Mouse (Mus musculus): ENCODE results near the gene Sohlh1. TPM values are rescaled to one million over a fixed set of nuclear protein-coding genes. Genes with fewer than 3 reads are reported as not detected.

The Sohlh1 gene
- not detected for total RNA-seq (2021)
- long read RNA-seq, experiment 1: 0 reads
- long read RNA-seq, experiment 2: 0 reads

DNA sequence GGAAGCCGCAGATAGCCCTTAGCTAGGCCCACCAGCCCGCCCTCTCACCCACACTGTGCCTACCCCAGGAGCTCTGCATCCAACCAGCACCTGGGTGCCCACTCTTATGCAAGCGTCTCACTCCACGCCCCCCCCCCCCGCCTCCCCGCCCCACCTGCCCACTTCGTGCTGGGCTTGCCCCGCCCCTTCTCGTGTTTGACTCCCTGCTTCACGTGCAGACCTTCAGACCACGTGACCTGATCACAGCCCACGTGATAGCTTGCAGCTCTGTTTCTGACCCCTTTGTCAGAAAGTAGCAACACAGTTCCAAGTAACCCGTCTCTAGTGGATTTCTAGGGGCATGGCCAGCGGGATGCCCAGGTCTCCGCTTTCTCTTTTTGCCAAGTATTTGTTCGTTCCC lies at the start of gene Sohlh1:
TSS of gene Sohlh1 (minus strand) at position 23 of the 400 bp plus-strand sequence.
- intact Hi-C loops (cut with DNase I): loop anchor here (10.0 kb wide), 1 partner anchor 178 kb away; the partner anchor contains the start of gene Ubac1
- no peak for DNase-seq

DNA sequence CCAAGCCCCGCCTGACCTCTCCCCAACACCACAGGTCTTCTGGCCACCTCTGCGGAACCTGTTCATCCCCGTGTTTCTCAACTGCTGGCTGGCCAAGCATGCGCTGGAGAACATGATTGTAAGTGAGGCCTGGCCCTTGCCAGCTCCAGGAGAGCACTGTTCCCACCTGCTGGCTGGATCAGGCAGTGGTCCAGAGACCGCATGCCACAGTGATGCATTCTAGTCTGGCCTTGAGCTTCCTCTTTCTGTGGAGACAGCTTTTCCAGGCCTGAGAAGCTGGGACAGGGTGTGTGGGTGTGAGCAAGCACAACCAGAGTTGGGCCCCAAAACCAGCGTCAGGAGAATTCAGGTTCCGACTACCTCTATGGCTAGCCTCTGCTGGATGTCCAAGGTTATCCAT lies 45.4 kb upstream of the Sohlh1 start:
- intact Hi-C loops (cut with DNase I): no loop called here
- DNase-seq: no peak

DNA sequence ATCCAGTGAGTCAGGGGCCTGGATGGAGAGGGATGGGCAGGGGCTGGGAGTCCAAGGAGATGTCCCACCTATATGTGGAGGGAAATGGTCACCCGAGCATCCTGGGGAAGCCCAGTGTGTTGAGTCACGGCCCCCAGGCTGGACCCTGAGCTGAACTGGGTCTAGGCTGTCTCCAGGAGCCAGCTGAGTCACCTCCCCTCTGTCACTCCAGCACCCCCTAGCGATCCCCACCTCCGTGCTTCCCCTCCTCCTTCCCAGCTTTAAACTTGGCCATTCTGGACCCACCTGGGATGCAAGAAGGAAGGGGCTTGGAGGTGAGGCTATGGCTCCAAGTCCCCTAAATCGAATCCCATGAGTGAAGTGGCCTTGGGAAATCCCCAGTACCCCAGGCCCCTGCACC lies 41.1 kb upstream of the Sohlh1 start:
- intact Hi-C loops (cut with DNase I): no loop called here
- no peak for DNase-seq

DNA sequence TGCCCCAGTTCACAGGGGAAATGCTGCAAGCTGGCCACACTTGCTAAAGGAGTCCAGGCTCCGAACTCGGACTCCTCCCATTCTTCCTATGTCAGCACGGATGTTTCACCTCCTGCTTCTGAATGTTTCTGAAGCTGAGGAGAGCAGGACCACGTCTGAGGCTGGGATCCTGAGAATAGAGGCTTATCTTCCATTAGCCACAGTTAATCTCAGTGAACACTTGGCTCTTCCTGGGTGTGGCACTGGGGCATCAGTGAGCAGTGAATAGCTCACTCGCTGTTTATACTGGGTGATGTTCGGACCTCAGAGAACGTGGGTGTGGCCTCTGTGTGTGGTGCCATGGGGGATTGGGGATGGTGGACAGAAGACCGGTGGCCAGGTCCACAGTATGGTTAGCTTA lies 40.2 kb upstream of the Sohlh1 start:
- no peak for DNase-seq
- intact Hi-C loops (cut with DNase I): no loop called here

DNA sequence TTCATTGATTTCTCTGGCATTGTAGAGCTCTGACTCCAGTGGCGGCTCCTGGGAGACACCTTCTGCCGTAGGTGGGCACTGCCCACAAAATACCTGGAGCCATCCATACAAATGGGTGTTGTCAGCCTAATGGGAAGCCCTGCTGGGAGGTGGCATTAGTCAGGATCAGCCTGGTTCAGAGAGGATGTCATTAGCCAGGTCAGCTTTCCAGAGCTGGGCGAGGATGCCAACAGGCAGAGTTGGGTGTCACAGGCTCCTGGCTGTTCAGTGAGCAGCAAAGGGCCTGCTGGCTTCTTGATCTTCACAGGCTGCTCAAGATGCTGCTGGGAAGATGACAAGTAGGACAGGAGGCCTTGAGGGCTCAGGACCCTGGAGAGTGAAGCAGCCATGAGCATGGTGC lies 37.7 kb upstream of the Sohlh1 start:
- intact Hi-C loops (cut with DNase I): no loop called here

DNA sequence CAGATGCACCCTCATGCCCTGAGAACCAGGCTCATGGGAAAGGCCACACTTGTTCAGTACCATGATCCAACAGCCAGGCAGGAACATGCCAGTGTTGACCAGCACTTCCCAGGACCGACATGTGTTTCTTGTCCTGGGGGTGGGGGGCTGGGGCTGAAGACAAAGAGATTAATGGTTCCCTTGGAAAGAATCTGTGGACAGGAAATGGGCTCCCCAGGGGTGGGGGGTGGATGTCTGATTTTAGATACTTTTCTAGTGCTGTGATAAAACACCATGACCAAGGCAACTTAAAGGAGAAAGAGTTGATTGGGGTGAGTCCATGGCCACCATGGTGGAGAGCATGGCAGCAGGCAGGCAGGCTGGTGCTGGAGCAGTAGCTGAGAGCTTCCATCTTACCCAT lies 35.2 kb upstream of the Sohlh1 start:
- intact Hi-C loops (cut with DNase I): no loop called here
- no peak for DNase-seq

More for the DNA sequence above, 37.7 kb upstream of the Sohlh1 start:
- no peak for DNase-seq

DNA sequence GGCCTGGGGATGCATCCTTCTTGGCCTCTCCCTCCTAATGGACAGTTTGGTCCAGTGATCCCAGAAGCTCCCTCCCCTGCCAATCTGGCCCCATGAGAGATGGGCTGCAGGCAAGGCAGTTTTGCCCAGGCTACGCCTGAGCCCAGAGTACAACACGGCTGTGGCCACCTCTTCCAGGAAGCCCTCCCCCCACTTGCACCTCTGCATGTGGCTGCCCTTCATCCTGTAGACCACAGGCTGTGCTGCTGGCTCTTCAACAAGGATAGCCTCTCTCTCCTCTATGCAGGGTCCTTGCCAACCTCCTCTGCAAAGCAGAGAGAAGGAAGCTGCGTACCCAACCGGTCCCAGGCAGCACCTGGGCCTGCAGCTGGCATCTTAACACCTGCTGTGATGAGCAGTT lies 32.0 kb upstream of the Sohlh1 start:
- intact Hi-C loops (cut with DNase I): no loop called here

DNA sequence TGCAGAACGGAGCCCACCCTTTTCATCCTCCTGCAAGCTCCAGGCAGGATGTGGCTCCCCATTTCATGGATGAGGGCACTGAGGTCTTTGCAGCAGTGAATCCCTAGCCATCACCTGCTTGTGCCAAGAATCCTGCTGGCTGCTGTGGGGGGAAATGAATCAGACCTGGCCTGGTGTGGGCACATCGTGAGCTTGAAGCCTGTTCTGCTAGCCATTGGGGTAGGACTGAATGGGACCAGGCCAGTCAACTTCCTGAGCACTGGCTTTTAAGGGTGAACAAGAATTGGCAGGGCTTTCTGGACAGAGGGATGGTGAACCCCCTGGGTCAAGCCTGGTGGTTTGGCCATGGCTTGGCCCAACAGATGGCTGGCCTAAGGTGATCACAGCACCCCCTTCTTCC lies 31.5 kb upstream of the Sohlh1 start:
- intact Hi-C loops (cut with DNase I): no loop called here
- DNase-seq: no peak

More for the DNA sequence above, 32.0 kb upstream of the Sohlh1 start:
- DNase-seq: no peak

DNA sequence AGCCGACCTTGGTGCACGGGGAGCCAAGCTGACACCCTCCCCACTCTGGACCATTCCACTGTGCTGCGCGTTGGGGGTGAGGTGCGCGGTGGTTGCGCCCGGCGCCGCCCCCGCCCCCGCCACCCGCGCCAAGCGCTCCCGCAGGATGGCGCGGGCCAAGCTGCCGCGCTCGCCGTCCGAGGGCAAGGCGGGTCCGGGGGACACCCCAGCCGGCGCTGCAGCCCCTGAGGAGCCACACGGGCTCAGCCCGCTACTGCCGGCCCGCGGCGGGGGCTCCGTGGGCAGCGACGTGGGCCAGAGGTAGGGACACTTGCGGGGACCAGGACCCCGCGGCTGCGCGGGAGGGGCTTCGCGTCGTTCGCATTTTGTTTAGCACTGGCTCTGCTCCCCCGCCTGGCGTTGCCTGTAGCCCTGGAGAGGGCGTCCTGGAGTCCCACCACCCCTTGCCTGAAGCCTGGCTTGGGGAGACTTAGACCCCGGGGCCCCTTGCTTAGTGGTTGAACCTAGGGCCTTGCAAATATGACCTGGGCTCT lies 30.8 kb upstream of the Sohlh1 start:
- intact Hi-C loops (cut with DNase I): no loop called here
- no peak for DNase-seq

DNA sequence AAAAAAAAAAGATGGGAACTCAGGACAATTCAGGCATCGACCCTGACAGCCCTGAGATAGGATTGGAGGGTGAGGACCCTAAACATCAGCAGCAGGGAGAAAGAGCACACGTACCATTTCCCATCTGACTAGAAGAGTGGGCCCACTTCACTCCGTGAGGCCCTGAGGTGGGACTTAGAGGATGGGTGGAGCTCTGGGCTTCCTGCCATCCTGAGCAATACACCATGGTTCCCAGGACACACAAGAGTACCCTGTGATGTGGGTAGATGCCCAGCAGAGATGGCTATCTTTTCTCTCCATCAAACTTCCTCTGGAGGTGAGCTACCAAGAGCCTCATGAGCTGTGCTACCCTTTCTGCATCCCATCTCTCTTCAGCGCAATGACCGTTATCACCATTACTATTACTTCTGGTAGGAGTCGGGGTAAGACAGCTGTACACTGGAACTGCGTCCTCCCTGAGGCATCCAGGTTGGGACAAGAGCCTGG lies 30.2 kb upstream of the Sohlh1 start:
- intact Hi-C loops (cut with DNase I): no loop called here
- no peak for DNase-seq

DNA sequence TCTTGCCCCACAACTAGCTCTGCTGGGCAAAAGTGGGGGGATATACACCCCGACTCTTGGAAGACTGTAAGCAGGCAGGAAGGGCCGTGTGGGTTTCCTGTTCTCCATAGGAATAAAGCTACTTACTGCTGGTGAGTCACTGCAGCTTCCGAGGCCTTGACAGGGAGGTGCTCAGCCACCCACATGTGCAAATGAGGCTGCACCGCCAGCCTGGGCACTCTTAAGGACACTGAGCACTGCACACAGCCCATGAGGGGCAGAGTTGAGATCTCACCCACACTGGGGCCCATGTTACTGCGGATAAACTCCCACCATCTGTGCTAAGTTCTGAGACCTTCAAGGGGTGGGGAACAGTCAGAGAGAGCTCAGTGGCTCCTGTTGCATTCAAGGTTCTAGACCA lies 19.6 kb upstream of the Sohlh1 start:
- intact Hi-C loops (cut with DNase I): no loop called here
- no peak for DNase-seq

DNA sequence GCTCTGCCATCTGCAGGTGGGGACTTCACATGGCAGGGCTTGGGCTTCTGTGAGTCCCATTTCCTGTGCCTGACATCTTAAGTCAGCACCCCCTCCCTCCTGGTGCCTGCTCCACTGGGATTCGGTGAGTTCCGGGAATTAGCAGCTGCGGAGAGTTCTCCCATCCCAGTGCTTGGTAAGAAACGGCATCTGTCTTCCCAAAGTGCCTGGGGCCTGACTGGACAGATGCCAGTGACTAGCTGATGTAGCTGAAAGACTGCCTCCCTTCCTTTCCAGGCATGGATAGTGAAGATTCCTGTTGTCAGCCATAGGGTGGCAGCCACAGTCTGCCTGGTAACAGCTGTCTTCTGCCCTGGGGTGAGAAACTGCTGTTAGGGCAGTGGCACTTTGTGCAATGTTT lies 18.4 kb upstream of the Sohlh1 start:
- DNase-seq: no peak
- intact Hi-C loops (cut with DNase I): no loop called here

DNA sequence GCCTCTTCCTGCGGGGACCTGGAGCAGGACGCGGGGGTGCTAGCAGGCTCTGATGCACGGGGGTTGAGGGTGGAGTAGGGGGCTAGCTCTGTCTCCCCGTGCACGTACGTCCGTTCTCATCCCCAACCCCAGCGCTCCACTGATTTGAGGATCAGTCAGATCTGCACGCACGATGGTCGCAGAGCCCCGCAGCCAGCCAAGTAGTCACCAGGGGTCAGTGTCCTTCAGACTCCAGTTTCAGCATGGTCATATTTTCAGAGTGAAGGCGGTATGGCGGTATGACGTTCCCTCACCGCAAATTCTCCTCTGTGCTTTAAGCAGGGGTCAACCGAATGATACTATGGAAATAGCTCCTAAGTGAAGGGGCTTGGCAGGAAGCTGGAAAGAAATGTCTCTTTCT lies 17.2 kb upstream of the Sohlh1 start:
- no peak for DNase-seq
- intact Hi-C loops (cut with DNase I): no loop called here

DNA sequence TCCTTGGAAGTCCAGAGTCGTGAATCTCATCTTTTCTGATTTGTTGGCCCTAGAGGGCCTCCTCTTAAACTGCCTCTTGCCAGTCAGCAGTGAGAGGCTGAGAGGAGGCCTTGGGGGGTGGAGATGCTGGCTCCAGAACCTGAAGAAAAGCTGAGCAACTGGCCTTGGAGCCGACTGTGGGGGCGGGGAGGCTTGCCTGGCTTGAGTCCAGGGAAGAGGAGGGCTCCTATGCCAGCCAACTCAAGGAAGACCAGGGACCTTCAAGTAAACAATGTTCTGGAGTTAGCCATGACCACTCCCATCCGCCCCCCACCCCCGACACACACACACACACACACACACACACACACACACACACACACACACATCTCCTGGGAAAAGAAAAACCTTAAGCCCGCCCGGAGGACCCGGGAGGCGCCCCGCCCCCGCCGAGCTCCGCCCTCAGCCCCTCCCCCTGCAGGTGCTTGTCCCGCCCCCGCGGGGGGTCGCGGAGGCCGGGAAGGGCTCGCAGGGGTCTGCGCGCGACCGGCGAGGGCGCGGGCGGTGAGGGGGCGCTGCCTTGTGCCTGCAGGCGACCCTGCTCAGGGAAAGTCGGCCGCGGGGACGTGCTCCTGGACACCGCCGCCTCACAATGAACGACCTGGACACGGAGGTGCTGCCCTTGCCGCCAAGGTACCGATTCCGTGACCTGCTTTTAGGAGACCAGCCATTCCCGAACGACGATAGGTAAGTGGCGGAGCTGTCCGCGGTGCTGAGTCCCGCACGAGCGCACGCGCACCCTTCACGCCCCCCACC lies 16.5 kb upstream of the Sohlh1 start, which contains the start of gene Kcnt1:
TSS of gene Kcnt1 (plus strand) at position 398 of the 795 bp plus-strand sequence.
- intact Hi-C loops (cut with DNase I): no loop called here
- no peak for DNase-seq

DNA sequence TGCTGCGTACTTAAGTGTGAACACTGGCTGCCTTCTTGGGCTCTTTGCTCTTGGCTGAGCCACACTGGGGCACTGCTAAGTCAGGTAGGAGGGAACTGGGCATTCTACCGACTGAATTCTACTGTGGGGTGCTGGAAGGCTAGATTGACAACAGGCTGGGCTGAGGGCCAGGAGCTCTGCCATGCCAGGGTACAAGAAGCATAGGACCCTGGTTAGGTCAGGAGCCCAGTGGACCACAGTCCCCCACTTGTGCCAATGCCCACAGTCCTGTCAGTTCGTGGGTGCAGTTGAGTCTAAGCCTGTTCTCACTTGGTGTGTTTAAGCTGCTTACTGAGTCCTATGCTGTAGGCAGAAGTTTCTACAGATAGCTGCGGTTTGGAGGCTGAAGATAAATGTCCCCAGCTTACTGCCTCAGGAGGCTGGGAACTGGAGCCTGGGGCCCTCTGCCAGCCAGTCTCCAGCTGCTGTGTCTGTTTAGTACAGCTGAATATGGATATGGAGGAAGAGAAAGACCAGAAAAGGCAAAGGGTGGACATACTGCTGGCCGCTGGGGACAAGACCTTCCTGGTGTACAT lies 15.7 kb upstream of the Sohlh1 start:
- intact Hi-C loops (cut with DNase I): no loop called here
- DNase-seq: no peak

DNA sequence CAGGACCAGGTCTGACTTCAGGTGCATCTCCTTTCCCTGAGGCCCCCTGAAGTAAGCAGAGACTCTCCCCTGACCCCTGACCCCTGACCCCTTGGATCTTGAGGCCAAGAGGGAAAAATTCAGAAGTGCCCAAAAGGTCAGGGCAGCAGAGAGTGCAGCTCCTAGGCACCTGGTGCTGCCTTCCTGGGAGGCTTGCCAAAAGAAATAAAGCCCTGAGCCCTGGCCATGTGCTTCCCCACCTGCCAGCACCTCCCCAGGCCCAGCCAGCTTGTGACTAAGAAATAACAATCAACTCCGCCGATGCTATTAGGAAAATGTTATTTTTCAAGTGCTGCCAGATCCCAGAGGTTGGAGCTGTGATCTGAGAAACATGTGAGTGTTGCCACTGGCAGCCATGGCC lies 15.0 kb upstream of the Sohlh1 start:
- intact Hi-C loops (cut with DNase I): no loop called here
- no peak for DNase-seq

DNA sequence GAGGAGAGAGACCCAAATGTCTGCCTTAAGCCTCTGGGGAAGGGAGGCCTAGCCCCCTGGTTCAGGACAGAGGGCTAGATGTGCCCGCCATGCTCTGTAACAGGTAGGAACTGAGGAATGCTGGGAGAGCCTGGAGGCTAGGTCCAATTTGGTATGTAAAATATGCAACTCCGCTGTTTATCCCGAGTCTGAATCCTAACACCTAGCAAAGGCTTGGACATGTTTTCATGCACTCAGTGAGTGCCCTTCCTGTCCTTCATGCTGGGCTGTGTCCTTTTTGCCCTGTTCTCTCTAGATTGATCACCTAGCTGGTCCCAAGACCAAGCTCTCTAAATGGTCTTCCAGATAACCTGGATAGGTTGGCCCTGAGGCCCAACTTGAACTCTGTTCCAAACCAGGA lies 12.8 kb upstream of the Sohlh1 start:
- intact Hi-C loops (cut with DNase I): no loop called here
- DNase-seq: no peak

DNA sequence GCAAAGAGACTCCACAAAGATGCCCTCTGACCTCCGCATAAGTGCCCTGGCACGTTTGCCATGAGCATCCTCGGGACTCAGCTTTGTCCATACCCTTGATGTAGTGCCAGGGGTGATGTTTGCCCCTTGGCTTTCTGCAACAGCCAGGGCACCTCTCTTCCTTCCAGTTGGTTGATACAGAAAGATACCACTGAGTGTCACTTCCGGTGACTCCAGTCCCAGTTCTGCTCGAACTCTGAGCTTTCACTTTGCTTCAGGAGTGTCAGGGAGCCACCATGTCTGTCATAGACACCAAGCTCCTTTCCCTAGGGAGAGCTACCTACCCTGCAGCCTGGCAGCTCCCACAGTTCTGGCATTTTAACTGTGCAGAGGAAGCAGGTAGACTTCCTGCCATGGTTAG lies 7.0 kb upstream of the Sohlh1 start:
- intact Hi-C loops (cut with DNase I): no loop called here
- DNase-seq: no peak

DNA sequence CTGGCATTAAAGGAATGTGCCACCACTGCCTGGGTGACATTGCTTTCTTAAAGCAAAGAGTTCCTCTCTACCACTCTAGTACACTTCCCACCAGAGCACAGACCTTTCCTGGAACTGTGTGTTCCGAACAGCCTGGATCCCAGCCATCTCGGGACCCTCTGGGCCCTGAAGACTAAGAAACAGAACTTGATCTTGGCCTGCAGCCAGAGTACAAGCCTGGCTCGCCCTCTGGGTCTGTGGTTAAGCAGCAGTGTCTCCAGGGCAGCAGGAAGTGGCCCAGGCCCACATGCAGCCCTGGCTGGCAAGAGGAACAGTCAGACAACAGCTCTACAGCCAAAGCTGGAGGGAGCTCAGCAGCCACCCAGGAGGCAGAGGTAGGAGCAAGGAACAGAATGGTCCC lies 5.6 kb upstream of the Sohlh1 start:
- DNase-seq: no peak
- intact Hi-C loops (cut with DNase I): no loop called here

DNA sequence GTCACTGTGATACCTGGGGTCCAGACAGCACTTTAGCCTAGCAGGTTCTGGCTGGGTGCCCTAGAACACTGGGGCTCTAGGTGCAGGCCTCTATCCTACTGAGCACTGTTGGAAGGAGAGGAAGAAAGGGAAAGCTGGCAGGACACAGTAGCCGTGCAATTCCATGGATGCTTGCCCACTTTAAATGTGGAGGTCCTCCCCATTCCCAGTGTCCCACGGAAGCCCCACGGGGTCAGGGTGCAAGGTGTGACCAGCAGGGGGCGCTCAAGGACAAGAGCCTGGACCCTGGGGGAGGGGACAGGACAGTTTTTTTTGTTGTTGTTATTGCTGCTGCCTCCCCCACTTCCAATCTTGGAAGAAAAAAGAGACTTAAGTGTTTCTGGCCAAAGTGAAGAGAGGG lies 3.3 kb upstream of the Sohlh1 start:
- peak; percentile 37 to 43 for DNase-seq
- intact Hi-C loops (cut with DNase I): no loop called here

DNA sequence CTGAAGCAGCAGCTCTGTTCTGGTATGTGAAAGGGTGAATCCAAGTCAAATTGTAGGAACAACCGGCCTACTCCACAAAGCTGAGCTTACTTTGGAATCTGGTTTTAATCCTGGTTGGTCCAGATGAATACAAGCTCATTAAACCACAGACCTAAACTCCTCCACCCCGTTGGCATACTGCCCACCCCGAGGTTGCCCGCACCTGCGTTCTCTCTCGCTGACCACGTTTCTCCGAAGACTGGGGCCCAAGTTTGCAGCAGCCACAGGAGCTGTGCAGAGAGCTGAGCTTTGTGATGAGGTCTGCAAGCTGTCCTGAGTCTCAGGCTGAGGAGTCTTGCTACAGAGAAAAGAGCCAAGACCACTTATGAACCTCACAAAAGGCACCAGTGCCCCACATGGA lies 532 bp downstream of the Sohlh1 start:
- intact Hi-C loops (cut with DNase I): loop anchor here (10.0 kb wide), 1 partner anchor 178 kb away; the partner anchor contains the start of gene Ubac1
- no peak for DNase-seq

DNA sequence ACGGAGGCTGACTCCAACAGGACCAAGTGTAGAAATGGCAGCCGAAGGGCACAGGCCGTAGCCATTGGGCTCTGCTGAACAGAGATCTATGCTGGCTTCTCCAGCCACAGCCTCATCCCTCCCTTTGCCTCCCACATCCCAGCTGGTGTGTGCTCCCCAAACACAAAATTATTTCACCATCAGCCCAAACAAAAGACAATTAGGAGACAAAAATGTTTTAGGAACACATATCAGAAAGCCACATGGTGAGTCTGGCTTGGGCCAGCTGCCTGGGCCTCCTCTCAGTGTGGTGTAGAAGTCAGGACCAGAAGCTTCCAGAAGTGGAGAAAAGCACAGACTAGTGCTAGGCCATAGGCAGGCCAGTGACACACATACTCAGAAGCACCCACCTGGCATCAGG lies 3.0 kb downstream of the Sohlh1 start:
- intact Hi-C loops (cut with DNase I): loop anchor here (10.0 kb wide), 1 partner anchor 181 kb away; the partner anchor contains the start of gene Ubac1
- DNase-seq: no peak

Data from gastrocnemius, postnatal 36 days (tissue).